Mouse (Mus musculus) spleen, embryonic (tissue): ENCODE measurements around the gene Zdhhc7.

Experiments used
- CTCF ChIA-PET: fragments of 350-600 bp; sonication (Branson Sonifier 250); formaldehyde crosslinking; loops from one replicate; lab custom pipeline; 2022; lab: Charles Lee

Zdhhc7 gene

DNA sequence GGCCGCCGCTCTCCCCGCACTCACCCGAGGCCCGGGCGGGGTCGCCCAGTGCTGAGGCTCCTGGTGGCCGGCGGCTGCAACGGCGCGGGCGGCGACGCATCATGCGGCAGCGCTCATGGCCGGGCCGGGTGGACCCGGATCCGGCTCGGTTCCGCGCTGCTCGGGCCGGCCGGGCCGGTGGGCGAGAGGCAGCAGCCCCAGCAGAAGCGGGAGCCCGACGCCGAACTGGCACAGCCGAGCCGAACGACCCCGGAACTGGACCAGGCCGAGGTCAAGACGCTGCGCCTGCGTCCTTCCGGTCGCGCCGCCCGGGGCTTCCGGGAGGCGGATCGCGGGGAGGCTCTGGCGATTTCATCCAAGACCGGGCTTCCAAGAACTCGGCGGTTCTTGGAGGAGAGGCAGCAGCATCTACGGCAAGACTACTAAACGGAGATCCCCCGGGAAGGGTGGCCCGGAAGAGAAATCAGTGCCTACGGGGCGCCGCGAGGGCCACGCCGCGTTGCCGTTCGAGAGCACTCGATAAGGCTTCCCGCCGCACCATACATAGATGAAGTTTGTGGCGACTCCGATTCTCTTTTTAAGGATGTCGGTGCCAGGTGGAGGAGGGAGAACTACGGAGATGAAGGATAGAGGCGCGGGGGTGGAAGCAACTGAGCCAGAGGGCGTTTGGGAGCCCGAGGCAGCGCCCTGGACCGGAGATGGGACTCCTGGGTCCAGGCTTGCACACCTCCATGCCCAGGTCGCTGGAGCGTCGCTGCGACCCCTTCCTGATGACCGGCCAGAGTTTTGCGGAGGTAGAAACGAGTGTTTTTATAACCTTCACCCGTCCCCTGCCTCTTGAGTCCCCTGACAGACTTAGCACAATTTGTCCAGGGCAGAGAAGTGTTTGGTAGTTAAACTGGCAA, at the start of gene Zdhhc7:
TSS of gene Zdhhc7 (minus strand) at position 415 of the 905 bp plus-strand sequence.
- CTCF ChIA-PET: interaction anchor here (1.0 kb wide), 1 partner anchor 14 kb away, joined by 6 read pairs; no protein-coding TSS in a partner anchor

- CTCF ChIA-PET: no interaction called here
These were observed 48.7 kb upstream of the Zdhhc7 start for GRCm38 (mm10) chr8:120150028-120150427.

DNA sequence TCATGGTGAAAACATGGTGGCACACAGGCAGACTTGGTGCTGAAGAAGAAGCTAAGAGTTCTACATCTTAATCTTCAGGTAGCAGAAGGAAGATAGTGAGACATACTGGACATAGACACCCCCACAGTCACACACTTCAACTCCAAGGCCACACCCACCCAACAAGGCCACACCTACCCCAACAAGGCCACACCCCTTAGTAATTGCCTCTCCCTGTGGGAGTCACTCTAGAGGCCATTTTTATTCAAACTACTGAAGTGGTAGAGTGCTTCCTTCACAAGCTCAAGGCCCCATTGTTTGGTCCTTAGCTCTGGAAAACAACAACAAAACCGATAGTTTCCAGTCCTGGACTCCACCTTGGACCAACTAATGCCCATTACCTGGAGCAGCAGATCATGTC, 44.8 kb upstream of the Zdhhc7 start:
- CTCF ChIA-PET: no interaction called here

DNA sequence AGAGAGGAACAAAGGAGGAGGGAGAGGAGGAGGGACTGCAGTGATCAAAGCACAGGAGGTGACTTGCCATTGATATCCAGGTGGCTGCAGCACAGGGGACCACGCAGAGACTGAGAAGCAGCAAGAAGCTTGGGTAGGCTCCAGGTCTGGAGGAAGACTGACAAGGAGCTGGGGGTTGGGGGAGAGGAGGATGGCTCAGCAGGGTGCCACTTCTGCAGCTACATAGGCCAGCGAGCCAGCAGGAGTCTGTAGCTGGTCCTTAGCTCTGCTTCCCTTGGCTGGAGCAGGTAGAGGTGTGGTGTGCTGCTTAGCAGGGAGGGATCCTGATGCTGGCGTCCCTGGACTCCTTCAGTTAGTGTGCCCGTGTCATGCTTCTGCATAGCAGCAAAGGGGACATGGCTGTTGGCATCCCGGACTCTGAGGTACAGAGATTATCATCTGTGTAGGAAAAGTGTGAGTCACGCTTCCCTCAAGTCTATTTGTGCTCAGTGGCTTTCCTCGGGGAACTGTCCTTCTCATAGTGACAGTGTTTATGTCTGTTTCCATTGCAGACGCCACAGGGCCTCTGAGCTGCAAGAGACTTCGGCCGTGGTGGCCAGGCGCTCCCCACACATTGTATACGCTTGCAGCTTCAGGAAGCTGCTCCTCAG, 43.5 kb upstream of the Zdhhc7 start:
- CTCF ChIA-PET: interaction anchor here (0.5 kb wide), 1 partner anchor 27 kb away, joined by 10 read pairs; no protein-coding TSS in a partner anchor

DNA sequence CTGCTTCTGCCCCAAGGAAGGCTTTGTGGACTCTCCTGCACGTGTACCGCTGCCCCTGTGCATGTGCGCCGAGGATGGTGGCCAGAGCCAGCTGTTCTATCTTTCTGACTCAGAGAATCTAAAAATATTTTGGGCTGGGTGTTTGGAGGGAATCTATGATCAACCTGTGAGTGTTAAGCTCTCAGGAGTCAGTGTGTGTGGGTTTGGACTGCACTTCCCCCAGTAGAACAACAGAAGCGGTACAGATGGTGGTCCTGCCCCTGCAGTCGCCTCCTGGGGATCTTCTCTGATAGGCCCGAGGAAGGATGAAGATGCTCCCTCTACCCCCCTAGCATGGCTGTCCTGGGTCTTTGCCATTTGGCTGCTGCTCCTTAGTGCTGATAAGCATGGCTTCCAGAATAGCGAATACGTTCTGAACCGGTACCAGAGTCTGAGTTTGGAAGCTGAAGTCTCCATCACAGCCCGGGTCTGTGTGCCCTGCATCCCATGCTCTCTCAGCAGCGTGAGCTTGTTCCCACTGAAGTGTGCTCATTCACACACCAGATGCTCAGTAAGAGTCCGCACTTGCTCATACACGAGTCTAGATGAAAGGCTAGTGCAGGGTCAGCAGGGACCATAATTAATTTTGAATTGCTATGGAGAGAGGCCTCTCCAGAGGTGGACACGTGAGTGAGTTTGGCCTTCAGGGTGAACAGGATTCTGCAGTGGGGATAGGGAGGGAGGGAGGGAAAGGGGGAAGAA, 42.8 kb upstream of the Zdhhc7 start:
- CTCF ChIA-PET: no interaction called here

- CTCF ChIA-PET: no interaction called here
These were observed 39.5 kb upstream of the Zdhhc7 start for GRCm38 (mm10) chr8:120140769-120141168.

DNA sequence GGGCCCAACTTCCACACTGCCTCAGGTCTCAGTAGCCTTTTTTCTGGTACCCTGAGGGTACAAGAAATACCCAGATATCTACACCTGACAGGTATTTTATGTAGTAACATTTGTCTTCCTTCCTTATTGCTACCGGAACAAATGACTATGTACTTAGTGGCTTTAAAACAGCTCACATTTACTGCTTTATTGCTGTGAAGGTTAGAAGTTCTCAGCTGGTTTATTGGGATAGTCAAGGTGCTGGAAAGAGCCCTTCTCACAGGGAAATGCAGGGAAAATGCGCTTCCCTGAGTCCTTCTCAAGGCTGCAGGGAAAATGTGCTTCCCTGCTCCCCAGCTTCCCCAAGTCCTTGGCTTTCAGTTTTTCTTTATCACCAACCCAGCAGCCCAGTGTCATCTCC, 37.7 kb upstream of the Zdhhc7 start:
- CTCF ChIA-PET: no interaction called here

DNA sequence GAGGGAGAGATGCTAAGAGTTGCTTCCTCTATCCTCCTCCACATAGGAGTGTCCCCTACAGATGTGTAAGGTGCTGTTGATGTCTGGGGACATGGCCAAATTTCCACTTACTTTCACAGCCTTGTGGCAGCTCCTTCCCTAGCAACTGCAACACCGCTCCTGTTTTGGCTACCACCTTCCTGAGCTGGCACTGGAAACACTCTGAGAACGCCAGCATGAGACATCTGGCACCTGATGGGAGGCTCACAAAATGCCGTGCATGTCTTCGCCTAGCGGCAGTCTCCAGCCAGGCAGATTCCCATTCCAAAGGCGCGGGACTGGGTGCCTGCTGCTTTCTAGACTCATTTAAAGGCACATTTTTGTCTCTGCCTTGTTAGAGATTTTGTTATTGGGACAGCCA, 35.3 kb upstream of the Zdhhc7 start:
- CTCF ChIA-PET: no interaction called here

- CTCF ChIA-PET: no interaction called here
These were observed 34.4 kb upstream of the Zdhhc7 start for GRCm38 (mm10) chr8:120135687-120136086.

GRCm38 (mm10) chr8:120133169-120133568, 31.9 kb upstream of the Zdhhc7 start:
- CTCF ChIA-PET: no interaction called here

DNA sequence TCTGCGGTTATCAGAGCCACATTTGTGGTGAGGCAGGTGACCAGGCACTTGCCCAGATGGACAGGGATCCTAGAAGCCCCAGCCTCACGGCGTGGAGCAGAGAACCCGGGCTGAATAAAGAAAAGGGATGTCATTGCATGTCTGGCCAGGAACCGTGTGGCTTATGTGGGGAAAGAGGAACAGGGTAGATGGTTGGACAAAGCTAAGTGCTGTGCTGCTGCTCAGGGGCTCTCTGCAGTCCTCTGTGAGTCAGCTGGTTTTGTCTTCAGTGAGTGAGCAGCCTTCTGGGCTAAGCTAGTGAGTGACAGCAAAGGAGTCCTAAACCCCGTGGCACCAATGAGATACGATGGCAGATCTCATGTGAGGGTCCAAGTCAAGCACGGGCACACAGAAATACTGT, 29.9 kb upstream of the Zdhhc7 start:
- CTCF ChIA-PET: no interaction called here

DNA sequence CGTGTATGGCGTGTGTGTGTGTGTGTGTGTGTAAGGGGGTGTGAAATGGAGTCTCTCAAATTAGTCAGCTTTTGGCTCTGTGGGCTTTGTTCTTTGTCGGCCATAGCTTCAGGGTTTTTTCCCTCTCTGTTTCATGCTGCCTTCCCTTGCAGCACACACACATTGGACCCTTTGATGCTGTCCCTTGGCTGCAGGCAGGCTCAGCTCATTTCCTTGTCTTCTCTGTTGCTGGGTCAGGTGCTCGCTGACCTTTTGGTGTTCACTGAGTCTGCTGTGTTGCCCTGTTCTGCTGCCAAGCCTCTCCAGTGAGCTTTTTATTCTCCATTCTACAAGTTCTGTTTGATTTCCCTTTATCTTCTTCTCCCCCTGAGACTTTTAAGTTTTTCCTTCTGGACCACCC, 28.3 kb upstream of the Zdhhc7 start:
- CTCF ChIA-PET: no interaction called here

- CTCF ChIA-PET: no interaction called here
These were observed 25.3 kb upstream of the Zdhhc7 start for GRCm38 (mm10) chr8:120126357-120127161.

- CTCF ChIA-PET: no interaction called here
These were observed 23.6 kb upstream of the Zdhhc7 start for GRCm38 (mm10) chr8:120124836-120125389.

GRCm38 (mm10) chr8:120124261-120124660, 23.0 kb upstream of the Zdhhc7 start:
- CTCF ChIA-PET: no interaction called here

DNA sequence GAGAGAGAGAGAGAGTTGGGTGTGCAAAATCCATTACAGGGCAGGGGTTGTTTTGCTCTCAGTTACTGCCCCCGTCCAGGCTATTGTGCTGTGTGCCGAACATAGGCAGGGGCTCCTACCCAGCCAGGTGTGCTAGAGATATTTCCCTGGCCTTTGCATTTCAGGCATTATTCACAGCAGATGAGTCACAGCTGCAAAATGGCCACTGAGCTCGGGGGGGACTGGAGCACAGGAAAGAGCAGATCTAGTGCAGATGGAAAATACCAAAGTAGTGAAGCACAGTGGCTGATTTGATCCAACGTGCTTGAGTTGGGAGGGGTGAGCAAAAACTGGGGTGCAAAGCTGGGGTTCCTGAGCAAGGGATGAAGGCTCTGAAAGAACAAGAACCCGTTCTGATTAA, 19.7 kb upstream of the Zdhhc7 start:
- CTCF ChIA-PET: no interaction called here

DNA sequence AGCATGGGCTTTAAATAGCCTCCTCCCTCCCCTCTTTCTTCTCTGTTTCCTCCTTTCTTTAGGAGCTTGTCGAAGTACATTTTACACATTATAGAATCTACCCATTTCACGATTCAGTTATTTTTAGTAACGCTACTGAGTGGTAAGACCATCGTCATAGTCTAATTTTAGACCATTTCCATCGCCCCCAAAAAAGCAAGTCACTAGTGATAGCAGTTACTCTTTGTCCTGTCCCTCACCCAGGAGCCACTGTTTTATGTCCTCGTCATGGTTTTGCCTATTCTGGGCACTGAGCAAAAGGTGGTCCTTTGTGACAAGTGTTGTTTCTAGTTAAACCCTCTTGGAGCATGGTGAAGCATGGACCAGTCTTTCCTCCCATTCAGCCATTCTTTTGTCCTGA, 18.6 kb upstream of the Zdhhc7 start:
- CTCF ChIA-PET: no interaction called here

GRCm38 (mm10) chr8:120119429-120119828, 18.1 kb upstream of the Zdhhc7 start:
- CTCF ChIA-PET: no interaction called here

GRCm38 (mm10) chr8:120118847-120119246, 17.6 kb upstream of the Zdhhc7 start:
- CTCF ChIA-PET: no interaction called here

DNA sequence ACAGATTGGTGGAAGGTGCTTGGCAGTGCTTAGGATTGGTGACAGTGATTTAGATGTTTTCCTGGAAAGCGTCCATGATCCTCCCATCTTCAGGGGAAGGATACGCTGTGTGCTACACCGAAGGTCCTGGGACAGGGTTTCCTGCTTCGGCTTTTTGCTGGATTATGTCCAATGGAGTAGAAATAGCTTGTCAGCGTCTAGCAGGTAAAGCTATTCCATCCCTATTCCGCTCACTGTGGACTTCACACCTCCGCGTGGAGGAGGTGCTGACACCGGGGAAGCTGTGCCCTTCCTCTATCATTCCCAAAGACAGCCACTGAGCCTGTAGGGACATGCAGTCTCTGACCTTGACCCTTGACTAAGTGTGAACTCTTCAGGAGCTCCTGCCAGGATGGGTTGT, 16.9 kb upstream of the Zdhhc7 start:
- CTCF ChIA-PET: no interaction called here

DNA sequence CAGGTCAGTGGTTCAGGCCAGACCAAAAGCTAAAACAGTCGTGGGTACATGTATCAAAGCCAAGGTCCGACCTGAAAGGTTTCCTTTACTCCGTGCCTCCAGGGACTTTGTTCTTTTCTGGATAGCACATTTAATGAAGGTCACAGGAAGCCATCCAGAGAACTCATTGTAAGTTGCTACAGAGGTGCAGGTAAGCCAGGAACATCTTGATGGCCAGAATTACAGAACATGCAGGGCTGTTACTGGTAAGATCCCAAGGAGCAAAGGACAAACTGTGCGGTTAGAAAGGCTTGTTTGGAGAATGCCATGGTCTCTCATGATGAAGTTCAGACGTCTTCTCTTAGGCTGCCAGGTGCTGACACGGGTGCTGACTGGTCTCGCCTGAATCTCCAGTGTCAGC, 15.3 kb upstream of the Zdhhc7 start:
- CTCF ChIA-PET: interaction anchor here (0.8 kb wide), 1 partner anchor 21 kb away, joined by 3 read pairs; no protein-coding TSS in a partner anchor
